Mouse (Mus musculus) adrenal gland, postnatal 14 days (tissue): Measurements from ENCODE around the gene Optn. TPM values are rescaled to one million over a fixed set of nuclear protein-coding genes. Genes with fewer than 3 reads are reported as not detected.

Experiments used
- DNase-seq: peaks from one replicate; pipeline ENCODE4 v3.0.0; 2021; ENCODE audit warnings: mixed read lengths
- total RNA-seq: library from RNA; stranded (reverse); gene quantifications from 2 replicates; pipeline ENCODE4 v1.2.3, GENCODE M21; 2021

The Optn gene
- total RNA-seq, 1 experiment from 2014 or later, result 77.7 TPM

DNA sequence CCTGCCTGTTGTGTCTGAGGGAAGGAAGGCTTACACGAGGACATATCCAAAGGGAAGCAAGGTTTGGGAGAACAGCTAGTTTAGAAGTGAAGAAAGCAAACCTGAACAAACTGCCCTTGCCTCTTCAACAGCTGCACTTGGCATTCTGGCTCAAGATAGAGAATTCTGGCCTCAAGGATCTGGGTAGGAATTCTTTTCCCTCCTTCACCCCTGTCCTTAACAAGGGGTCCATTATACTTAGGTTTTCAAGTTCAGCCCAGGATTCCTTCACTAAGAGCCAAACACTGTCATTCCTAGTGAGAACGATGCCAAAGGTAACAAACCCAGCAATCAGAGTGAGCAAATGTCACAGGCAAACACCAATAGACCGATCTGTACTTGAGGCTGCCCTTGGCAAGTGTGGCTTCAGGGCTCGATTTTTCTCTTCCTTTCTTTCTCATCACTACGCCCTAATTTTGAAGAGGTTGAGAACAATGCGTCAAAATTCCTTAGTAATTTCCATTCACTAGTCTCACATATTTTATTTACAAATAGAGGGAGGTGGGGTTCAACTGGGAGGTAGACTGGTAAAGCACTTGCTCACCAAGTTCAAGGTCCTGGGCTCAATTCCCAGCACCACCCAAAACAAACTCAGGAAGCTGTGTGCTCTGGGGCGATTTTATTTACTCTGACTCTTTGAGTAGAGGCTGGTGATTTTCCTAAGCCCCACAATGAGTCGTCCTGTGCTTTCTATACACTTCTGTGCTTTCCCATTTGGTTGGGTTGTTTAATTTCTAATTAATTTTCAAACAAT, 76.3 kb downstream of the Optn start:
- no peak for DNase-seq

DNA sequence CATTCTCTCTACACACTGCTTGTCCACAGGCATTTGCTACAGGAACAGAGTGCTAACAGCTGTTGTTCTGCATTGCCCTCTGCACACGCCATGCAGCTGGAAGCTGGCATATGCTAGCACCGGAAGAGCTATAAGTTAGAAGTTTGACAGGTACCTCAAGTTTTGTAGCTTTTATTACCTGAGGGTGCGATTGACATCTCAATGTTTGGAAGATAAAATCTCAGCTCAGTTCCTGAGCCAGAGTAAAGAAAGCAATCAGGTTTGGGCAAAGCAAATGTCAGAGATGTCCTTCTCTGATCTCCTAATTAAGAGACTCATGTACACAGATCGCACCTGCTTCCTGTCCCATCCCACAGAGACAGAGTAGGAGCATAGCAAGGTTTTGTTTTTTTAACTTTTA, 77.1 kb downstream of the Optn start:
- no peak for DNase-seq

DNA sequence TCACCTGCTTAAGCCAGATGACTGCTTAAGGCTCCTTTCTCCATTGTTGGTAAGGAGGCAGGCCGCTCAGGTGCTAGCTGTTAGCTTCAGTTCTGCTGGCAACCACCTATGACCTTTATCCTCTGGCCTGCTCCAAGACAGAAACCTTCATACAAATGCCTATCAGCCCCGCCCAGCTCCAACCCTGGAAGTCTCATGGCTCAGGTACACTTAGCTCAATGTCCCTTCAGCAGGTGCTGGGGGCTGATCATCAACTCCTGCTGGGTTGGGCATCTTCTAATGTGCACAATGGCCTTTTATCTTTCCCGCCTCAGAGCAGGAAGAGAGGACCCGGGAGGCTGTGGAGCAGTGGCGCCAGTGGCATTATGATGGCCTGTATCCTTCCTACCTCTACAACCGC, 78.9 kb downstream of the Optn start:
- no peak for DNase-seq

DNA sequence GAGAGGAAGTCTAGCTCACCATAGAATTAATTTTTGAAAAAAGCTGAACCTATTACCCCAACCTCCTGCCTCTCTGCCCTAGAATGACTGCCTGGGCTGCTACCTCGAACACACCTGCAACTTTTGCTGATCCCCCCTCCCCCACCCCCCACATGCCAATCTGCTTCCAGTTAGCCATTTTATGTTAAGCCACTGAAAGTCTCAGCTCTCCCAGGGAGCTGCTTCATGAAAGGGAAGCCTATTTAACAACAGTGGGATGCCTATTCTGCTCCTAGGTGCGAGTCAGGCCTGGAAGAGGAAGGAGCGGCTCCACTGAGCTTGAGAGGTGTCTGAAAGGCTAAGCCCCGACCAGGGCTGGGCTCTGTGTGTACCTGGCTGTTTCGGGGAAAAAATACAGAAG, 79.9 kb downstream of the Optn start:
- no peak for DNase-seq

DNA sequence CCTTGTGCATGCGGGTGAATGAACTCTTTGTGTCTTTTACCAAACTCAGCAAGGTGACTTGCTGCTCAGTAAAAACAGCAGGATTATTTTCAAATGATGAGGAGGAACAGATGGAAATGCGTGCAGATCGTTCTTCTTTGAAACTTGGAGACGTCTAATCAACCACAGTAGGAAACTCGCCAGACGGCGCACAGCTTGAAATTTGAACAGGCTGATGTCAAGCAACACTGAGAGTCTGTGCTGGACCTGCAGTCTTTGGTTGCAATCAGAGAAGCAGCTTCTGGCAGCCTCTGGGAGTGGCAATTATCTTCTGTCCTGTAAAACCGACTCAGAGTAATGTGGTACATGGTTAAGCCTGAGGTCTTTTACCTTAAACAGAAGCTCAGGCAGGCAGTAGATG, 85.8 kb downstream of the Optn start:
- no peak for DNase-seq

DNA sequence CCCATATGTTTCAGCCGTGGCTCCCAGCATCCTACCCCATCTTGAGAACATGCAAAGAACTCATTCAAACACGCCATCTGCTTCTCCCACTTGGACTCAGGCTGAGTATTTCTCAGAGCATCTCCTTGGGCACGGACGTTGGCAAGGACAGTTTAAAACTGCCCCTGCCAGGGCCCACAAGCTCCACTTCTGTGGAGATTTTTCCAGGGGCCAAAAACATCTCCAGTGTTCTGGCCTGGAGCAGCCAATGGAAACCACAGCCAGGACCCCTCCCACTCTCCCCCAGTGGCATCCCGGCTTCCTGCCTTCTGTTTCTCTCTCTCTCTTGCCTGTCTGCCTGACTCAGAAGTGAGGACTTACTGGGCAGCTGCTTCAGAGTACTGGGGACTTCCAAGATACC, 88.0 kb downstream of the Optn start, which contains the start of gene Ucma:
Ucma (plus strand) TSS at position 316 of the 400 bp plus-strand sequence.
- DNase-seq, result no peak

Other genes starting within 250 kb of the Optn start
- 45.8 and 50.8 TPM in 2 replicates for gene Sephs1, start 182.5 kb downstream of the Optn start, total RNA-seq
- gene Phyh, start 145.0 kb downstream of the Optn start, total RNA-seq, result 370 and 447 TPM in 2 replicates
- gene Ucma, start 87.9 kb downstream of the Optn start, total RNA-seq, result not detected in 2 replicates
- gene Mcm10, start 51.3 kb downstream of the Optn start, total RNA-seq, result 6.0 and 7.9 TPM in 2 replicates
- gene Ccdc3, start 73.7 kb upstream of the Optn start, total RNA-seq, result 20.6 and 23.0 TPM in 2 replicates